Mouse (Mus musculus) CD4-positive helper T cell, adult 2 months (primary cell): ENCODE measurements around the gene Unkl.

Source experiments
- DNase-seq: peaks from one replicate; pipeline ENCODE4 v3.0.0-alpha.2; 2012; ENCODE audit warnings: low read depth, missing footprints, low spot score

The Unkl gene

DNA sequence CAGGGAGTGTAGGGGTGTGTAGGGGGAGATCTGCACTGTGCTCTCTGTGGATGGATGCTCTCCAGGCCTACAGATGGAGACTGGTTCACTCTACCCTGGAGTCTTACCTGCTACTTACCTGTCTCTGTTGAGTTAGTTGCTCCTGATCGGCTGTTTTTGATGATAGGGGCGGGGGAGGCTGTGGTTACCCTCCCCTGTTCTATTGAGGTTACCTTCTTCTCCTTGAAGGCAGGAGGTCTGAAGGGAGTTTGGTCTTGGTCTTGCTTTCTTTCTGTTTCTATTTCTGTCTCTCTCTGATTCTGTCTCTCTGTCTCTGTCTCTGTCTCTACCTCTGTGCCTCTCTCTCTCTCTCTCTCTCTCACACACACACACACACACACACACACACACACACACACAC, 66.9 kb downstream of the Unkl start:
- peak; percentile 60 for DNase-seq

DNA sequence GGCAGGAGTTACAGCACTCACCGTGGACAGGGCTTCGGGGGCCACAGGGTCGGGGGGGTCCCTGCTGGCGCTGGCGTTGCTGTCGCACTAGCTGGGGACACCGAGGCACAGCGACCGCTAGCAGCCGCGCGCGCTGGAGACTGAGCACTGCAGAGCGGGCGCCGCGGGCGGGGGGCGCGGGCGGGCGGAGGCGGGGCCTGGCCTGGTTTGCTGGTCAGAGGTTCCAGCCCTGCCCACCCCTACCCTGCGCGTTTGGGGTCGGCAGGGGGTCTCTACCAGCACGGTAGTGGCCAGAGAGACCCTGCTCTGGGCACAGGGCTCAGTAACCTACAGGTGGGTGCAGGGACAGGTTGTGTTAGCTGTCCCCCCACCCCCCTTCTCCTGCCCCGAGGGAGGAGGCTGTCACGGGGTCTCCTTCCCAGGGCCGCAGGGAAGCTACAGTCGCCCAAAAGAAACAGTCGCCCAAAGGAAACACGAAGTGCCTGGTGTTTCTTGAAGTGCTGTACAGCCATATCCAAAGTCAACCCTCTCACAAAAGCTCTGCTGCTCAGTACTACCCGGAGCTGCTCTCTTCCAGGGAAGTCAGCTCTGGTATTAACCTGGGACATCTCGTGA, 68.0 kb downstream of the Unkl start, which contains the start of gene Baiap3:
TSS of gene Baiap3 (minus strand) at position 225 of the 615 bp plus-strand sequence.
- DNase-seq, result peak; percentile 35

DNA sequence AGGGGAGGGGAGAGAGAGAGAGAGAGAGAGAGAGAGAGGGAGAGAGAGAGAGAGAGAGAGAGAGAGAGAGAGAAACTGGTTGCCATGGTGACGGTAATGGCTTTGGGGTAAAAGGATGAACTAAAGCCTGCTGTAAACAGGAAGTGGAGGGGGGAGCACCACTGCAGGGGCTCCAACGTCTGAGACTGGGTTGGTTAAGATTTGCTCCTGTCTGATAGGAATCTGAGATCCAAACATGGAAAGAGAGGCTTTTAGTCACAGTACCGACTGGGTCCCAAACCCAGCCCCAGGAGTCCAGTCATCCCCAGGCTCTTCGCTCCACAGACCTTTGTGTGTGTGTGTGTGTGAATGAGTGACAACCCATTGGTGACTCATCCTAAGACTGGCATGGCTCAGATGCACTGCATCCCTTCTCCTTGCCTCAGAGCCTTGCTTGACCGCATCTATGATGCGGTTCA, 69.6 kb downstream of the Unkl start:
- peak; percentile 84 for DNase-seq

DNA sequence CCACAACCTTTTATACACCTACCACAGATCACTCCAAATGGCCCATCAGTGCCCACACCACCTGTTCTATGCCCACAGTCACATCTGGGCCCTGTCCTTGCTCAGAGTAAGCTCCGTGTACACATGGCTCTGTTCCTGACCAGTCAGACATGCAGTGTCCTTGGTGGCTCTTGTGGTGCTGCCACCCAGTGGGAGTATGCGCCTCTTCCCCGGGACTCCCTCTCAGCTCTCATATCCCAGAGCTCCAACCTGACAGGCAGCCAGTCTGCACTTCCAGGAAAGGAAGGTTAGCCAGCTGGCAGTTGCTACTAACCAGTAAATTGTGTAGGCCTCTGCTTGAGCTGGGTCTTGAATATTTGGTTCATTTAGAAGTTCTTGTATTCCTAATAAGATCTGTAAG, 76.3 kb downstream of the Unkl start:
- no peak for DNase-seq

DNA sequence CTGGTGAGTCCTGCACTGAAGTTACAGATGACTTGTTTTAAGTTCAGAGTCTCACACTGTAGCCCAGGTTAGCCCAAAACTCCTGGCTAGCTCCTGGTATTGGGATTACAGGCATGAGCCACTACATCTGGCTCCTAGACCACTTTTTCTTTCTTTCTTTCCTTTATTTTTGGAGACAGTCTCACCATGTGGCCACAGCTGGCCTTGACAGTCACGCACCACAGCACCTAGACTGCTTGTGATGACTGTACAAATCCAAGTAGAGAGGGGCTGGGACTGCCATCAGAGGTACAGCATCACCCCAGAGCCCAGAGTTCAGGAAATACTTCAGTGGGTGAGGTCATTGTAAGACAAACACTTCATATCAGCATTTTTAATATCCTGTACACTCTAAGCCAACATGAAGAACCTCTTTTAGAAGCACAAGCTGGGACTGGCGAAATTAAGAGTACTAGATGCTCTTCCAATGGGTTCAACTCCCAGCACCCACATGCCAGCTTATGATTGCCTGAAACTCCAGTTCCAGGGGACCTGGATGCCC, 82.7 kb downstream of the Unkl start:
- DNase-seq, result no peak

DNA sequence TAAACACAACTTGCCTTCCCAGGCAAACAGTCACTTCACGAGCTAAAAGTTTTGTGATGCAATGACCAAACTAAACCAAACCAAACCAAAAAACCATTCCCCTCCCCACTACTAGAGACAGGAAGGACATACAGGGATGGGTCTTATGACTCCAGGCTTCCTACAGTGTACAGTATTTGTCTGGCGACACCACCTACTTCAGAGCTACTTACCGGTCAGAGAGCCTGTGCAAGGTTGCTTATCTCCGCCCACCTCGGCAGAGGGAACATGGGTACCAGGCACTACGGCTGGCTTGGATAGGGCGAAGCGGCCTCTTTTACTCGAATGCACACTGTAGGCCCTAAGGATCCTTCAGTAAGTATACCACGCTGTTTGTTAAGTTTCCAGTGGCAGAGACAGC, 84.1 kb downstream of the Unkl start:
- DNase-seq, result peak; percentile 37

DNA sequence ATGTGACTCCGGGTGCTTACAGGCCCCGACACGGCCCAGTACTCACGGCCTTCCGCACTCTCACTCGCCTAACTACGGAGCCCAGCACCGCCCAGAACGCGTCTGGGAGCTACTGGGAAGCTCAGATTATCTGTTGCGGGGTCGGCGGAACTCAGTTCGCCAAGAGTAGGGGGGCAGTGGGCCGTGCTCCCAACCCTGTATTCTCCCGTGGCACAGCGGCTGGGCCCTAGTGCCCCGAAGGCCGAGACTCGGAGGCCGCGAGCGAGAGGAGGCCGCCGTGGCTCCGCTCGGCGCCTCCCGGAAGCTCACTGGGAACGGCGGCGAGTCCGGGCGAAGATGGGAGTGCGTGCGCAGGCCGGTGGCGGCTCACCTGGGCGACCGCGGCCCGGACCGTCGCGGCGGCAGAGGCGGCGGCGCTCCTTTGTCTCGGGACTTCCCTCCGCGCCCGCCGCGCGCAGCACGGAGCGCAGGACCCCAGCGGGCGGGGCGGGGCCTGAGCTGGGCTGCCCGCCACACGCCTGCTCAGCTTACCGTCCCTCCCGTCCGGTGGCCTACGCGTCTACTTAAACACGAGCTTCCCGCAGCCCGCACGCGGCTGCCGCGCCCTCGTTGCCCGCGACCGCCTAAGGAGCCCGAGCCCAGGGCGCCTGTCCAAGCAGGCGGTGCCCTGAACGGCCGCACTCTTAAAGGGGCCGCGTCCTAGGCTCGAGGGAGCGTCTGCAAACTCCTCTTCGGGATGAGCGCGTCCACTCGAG, 84.9 kb downstream of the Unkl start:
- DNase-seq, result no peak

DNA sequence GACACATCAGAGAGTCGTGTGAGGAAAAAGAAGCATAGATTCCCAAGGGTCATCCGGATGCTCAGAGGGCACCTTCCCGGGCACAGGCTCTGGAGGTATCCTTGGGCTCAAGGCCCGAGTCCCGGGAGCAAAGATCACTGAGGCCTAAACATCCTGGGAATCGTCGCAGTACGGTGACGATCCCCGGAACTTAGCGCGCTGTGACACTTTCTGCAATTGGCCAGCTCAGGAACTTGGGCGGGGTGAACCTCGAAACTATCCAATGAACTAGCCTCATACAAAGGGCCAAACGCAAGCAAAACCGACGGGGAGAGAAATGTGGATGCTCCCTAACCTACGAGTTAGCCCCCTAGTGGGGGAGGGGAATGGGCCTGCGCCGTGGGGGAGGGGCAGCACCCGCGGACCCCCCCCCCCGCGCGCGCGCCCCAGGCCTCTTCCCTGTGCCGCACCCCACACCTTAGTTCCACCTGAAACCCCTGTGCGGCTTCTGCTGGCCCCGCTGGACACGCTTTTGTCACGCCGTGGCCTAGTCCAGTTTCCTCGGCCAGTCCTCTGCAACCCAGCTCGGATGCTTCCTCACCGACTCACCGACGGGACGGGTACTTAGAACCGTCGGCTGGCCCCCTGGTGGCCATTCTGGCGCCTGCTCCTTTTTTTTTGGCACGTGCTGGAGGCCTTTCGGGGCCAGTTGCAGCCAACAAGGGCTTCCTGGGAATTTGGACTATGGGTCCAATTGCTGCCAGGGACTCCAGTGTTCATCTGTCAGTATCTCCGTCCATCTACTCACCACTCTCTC, 85.7 kb downstream of the Unkl start:
- DNase-seq, result peak; percentile 99

DNA sequence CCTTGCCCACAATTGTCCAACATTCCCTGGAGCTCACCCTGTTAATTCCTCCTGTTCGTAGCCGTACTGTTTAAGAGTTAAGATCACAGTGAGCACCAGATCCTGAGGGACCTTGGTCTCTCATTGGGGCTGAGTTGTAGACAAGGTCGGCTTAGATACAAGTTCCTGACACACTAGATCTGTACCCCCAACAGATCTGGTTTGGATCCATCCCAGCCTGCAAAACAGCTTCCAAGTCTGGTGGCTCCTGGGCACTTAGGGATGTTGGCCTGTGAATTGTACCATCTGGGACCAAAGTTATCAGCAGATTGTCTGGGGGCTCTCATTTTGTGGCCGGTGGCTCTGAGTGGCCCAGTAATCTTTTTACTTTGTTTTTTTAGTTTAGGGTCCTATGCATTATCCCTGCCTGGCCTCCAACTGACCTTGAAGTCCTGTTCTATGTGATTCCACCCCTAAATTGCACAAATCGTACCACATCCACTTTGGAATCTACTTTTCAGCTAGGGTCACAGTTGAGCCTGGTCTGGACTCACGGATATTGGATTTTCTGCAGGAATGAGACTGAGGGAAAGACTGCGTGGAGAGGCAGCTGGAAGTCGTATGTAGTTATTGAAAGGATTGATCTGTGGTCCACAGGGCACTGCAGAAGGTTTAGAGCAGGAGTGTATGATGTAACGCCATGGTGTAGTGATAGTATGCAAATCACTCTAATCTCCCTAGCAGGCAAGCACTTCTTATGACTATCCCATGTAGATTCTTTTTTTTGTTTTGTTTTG, 86.6 kb downstream of the Unkl start, which contains the start of gene Ube2i:
TSS of gene Ube2i (minus strand) at position 52 of the 776 bp plus-strand sequence.
- no peak for DNase-seq

DNA sequence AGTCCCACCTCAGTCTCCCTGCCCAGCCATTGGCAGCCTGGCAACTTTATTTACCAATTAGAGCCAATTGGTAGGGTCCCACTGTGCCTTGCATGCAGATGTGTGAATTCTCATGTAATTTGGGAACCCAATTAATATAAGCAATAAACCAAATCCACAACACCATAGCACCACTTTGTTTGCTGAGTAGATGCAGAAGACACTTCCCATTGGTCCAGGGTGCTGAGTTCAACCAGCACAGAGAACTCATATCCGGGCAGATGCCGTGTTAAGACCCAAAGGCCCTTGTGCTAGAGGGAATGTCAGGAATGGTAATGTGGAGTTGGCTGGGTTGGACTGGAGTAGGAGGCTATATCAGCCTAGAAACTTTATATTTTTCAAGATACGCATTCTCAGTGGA, 87.6 kb downstream of the Unkl start:
- DNase-seq, result no peak

DNA sequence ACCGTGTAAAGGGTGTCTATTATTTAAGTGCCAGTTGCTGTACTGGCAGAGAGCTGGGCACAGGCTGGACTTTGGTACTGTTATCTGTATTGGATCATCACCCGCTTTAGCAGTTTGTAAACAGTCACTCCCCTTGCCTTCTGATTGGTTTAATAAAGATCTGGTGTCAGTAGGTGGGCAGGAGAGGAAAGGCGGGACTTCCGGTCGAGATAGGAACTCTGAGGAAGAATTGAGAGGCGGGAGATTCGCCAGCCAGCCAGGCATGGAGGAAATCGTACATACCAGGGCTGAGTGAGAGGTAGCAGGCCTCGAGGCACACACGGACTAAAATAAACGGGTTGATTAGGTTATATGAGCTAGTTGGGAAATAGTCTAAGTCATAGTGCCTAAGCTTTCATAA, 93.9 kb downstream of the Unkl start:
- DNase-seq, result peak; percentile 53
